Mouse (Mus musculus) retina, postnatal 1 day (tissue): ENCODE data around the gene Rras.

Experiments used
- DNase-seq: peaks from one replicate; pipeline ENCODE4 v3.0.0-alpha.2; 2012

The Rras gene

GRCm38 (mm10) chr7:45027761-45028160, 10.0 kb downstream of the Rras start:
- no peak for DNase-seq

DNA sequence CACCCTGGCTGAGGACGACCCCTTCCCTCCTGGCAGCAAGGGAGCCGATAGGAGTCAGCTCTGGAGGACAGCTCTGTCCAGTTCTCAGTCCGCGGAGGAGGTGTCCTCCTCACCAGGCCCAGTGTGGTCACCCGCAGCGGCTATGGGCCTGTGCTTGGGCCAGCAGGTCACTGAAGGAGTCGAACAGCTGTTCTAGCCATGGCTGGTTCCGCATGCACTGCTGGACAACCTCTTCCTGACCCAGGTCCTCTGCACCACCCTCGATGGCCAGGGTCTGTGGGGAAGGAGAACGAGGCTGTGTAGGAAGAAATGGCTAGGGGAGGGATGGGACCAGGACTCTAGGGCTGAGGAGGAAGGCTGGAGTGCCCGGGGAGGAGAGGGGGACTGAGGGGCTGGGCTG, 10.6 kb downstream of the Rras start:
- no peak for DNase-seq

- DNase-seq: no peak
Observed at GRCm38 (mm10) chr7:45029995-45030394, 12.2 kb downstream of the Rras start.

DNA sequence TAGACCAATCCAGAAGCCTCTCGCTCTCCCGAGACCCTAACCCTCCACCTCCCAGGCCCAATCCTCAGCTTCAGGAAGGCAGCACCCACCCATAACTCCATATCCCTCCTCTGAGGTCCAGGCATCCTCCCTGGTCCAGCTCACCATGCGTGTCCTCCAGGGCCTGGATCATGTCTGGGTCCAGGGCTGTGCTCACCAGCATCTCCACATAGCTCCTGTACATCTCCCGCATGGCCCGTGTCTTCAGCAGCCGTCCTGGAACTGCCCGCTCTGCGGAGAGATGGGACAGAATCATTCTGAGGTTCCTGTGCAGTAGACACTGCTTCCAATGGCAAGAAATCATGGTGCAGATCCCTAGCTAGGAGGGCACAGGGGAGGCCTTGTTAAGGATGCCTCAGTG, 13.1 kb downstream of the Rras start:
- DNase-seq: no peak

- no peak for DNase-seq
Observed at GRCm38 (mm10) chr7:45033722-45034359, 16.1 kb downstream of the Rras start.

DNA sequence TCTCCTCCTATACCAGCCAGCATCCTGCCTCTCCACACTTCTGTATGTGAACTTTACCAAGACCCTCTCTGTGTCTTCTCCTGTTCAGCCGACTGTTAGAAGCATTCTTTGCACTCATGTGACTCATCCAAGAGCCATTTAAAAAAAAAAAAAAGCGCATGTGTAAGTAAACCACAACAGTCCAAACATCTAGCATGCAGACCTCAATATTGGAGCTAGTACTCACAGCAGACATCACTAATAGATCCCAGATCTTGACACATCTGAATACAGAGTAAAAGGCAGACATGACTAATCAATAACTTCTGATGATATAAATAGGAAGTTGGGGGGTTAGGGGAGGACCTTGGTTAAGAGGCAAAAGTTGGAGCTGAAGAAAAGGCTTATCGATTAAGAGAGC, 17.9 kb downstream of the Rras start:
- DNase-seq: peak; percentile 19

DNA sequence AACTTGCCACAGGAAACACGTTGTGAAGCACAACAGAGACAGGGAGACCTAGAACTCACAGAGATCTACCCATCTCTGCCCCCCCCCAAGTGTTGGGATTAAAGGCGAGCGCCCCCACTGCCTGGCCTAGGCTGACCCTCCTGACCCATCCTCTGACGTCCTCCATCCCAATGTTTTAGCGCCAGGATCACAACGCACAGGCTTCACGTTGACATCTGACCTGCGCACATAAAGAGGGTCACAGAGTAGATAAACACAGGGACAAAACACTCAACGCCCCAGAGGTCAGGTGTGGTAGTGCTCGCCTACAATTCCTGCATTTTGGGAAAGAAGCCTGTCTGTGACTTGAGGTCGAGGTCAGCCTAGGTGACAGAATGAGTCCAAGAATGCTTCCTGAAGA, 18.9 kb downstream of the Rras start:
- DNase-seq: no peak

DNA sequence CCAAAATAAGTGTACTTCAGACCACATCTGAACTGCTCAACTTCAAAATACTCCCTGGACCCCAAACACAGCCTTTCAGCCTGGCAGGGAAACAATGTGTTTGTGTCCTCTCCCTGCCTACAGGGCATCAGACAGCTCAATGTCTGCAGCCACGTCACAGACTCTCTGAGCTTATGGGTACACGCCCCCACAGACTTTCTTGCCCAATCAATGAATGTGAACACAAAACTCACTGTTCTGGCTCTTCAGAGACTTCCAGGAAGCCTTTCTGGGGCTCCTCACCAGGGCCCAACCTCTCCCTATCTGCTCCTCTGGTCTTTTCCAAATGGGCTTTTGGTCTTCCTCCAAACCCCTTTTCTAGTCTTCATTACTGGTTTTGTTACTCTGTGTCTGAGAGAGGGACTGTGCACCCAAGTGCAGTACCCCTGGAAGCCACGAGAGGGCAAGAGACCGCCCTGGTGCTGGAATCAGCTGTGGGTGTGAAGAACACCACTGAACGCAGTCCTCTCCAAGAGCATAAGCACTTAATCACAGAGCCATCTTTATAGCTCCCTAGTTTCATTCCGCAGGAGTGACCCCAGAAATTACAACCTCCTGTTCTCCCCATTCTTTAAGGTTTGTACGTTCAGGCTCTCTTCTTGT, 20.1 kb downstream of the Rras start:
- peak; percentile 64 for DNase-seq

DNA sequence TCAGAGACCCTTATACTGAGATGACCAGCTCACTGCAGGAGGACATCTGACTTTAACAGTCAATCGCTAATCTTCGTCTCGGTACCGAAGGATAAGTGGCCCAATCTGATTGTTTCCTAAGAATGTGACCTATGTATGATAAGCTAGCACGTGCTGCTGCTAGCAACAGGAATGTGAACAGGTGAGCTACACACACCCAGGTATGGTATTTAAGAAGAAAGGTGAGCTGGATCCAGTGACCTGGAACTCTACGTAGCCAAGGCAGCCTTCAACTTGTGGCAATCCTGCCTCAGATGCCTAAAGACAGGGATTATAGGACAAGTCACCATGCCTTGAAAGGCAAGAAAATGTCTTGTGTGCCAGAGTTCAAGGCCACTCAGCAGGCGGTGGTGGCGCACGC, 20.6 kb downstream of the Rras start:
- DNase-seq: no peak

DNA sequence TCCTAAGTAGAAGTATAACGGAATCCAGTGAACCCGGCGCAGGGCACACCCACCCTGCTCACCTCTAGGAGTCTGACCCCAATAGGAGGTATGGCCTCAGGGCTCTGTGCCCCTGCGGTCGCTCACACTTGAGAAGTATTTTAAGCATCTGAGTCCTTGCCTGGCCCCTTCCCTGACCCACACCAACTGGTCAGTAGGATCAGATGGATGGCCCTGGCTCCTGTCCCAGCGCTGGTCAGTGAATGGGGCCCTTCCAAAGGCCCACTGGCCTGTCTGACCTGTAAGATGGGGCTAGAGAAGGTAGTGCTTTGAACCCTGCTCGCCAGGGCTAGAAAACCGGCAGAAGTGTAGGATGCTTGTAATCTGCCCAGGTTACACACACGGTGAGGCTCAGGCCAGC, 23.1 kb downstream of the Rras start:
- no peak for DNase-seq

- DNase-seq: no peak
Observed at GRCm38 (mm10) chr7:45043307-45043706, 25.5 kb downstream of the Rras start.

DNA sequence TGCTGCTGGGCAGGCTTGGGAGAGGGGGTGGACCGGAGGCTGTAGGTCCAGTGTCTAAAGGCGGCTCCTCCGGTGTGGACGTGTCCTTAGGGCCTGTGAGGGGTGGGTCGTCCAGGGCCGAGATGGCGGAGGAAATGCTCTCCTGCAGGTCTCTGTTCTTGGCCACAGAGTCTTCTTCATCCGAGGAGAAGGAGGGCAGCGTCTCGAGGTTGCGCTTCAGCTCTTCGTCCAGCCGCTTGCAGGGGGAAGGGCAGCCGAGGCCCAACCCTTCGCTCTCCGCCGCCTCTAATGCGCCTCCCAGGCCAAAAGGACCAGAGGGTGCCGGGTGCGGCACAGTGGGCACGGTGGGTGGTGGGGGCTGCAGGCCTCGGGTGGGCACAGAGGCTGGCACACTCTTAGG, 28.0 kb downstream of the Rras start:
- no peak for DNase-seq

GRCm38 (mm10) chr7:45046853-45047350, 29.1 kb downstream of the Rras start:
- DNase-seq: no peak

DNA sequence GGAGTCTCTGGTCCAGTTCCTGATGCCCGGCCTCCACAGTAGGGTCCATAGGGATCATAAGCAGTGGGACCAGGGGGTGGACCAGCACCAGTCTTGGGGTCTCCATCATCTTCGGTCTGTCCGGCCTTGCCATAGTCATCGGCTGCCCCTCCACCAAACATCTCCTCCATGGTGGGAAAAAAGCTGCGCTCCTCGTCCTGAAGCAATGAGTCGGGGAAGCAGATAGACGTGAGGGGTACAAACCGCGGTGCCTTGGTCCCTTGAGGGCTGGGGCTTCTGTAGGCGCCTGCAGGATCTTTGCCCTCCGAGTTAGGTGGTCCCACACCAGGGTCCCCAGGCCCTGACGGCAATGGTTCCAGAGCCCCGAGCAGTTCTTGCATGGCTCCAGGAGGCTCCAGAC, 29.7 kb downstream of the Rras start:
- DNase-seq: no peak

GRCm38 (mm10) chr7:45048001-45048890, 30.5 kb downstream of the Rras start:
- no peak for DNase-seq

DNA sequence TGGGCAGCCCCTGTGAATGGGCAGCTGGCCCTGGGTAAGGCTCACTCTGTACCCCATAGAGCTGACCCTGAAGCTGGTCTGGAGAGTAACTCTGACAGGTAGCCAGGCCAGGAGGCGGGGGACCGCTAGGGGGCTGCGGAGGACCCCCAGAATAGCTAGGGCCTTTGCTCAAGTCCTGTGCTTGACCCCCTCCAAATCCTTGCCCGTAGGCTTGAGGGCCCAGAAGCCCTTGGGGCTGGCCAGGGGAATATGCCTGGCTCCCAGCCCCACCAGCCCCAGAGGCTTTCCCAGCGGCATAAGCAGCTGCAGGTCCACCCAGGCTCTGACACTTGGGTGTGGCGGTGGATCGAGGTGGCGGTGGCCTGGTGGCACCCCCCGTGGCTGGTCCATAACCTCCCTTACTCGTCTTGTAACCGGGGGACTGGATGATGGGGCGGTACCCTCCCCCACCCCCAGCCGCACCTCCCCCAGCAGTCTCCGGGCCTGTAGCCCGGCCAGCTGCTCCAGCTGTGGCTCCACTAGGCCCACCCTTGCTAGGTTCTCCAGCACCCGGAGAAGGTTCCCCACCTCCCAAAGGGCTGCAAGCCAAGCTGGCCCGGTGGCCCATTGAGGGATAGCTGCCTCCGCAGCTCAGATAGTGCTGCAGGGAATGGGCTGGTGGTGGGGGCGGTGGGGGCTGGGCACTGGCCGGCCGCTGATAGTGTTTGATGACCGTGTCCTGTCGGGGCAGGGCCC, 31.3 kb downstream of the Rras start:
- DNase-seq: no peak

DNA sequence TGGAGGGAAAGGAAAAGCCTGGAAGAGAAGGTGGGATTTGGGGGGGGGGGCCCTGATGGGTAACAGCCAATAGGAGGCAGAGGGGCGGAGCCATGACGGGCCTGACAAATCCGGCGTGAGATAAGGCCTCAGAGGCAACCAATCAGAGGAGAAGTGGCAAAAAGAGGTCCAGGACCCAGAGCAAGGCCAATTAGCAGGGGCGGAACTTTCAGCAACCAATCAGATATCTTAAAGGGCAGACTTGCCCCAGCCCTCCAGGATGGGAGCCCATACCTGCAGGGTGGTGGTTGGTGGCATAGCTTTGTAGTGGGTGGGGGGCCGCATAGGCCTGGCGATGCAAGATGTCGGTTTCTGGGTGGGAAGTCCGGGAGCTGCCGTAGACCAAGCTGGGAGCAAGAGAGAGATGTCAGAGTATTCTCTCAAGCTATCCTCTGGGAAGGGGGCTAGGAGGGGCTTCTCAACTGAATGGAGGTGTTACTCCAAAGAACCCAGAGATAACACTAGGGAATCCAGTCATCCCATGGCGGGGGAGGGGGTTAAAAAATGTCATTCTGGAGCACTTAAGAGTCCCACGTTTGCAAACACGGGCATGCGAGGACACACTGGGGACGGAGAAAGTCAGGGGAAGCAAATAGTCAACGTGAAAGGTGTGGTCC, 33.3 kb downstream of the Rras start:
- peak; percentile 96 for DNase-seq

GRCm38 (mm10) chr7:45051601-45051974, 33.8 kb downstream of the Rras start:
- DNase-seq: no peak

GRCm38 (mm10) chr7:45052181-45052861, 34.6 kb downstream of the Rras start:
- DNase-seq: peak; percentile 32

- no peak for DNase-seq
Observed at GRCm38 (mm10) chr7:45052862-45053116, 35.0 kb downstream of the Rras start, which contains the start of gene Prr12. TSS of gene Prr12 (minus strand) at chr7:45052881.

DNA sequence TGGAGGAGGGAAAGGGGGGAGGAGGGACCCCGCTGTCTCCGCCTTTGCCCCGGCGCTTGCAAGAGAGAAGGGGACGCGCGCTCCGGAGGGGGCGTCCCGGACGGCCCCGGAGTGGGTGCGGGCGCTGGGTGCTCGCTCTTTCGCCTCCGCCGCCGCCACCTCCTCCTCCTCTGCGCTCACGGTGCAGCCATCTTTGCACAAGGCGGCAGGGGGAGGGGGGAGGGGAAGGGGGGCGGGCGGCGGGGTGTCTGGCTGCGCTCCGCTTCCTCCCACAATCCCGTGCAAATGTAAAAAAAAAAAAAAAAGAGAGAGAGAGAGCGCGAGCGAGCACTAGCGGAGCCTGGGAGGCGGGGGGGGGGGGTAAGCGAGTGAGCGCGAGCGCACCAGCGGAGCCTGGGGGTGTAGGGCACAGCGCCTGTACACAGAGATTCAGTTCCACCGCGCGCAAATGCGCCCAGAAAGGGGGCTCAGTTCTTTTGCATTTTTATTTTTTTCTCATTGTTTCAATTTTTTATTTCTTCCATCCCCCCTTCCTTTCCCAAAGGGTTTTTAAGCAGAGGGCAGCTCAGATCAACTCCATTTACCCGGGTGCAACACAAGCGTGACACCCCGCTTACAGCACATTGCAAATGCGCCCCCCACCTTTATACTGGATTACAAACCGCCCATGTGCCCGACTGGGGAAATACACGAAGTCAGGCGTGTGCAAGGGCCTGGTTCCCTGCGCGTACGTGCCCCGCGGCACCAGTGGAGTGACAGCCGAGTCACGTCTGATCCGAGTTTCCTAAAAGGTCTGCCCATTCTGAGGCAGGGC, 35.6 kb downstream of the Rras start:
- peak; percentile 92 for DNase-seq
